Mouse (Mus musculus) heart, adult 2 months (tissue): ENCODE data around the gene Rgs9bp.

ENCODE experiments used
- CTCF ChIP-seq: fragments of 200-600 bp; IDR thresholded peaks from 2 replicates; pipeline ENCODE4 v1.8.1; 2022; ENCODE audit warnings: antibody characterized with exemption, mild to moderate bottlenecking, moderate library complexity
- POLR2A ChIP-seq: fragments of 200-500 bp; IDR thresholded peaks from 2 replicates; pipeline ENCODE4 v1.6.1; 2011; ENCODE audit warnings: mild to moderate bottlenecking, low read depth, low read length, control low read depth; ENCODE audit not compliant: insufficient read depth

GRCm38 (mm10) chr7:35586055-35586905, 898 bp upstream of the Rgs9bp start, which contains the start of gene Ankrd27:
- TF ChIP-seq CTCF = no peak
- TF ChIP-seq POLR2A = peak; percentile 76
